Mouse (Mus musculus): Measurements from ENCODE around the gene Gbf1. TPM values are rescaled to one million over a fixed set of nuclear protein-coding genes. Genes with fewer than 3 reads are reported as not detected.

Gbf1 gene
- polyA plus RNA-seq, 1 experiment from 2014 or later, result 45.7 TPM

DNA sequence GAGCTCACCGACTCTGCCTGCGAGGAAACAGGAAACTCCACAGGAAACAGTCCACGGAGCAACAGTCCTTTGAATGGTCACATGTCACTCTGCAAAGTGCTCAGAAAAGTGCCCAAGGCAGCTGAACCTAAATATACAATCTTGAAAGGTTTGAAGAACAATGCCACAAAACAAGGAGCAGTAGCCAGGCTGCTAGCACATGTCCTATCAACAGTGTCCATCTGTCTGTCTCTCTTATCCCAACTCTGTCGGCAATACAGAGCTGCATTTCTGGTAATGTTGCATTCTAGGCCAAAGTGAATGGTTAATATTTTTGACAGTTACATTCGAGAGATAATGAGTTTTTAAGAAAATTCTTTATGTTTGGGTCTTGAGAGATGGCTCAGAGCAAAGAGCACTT, 90.1 kb downstream of the Gbf1 start:
- ATAC-seq (replicated peaks; ENCODE audit: insufficient number of reproducible peaks, low FRiP score, low TSS enrichment), result no peak
- no peak overlapping the region for H3K27ac ChIP-seq (ENCODE audit: low read depth, low read length)
- H3K36me3 ChIP-seq (ENCODE audit: control insufficient read depth, insufficient read depth, low read length), result peaks cover 7% of the 10 kb centered on the region; the same call in 1 of the 2 replicates
- H3K4me3 ChIP-seq (ENCODE audit: low read depth, low read length), result no peak overlapping the region
- 60% methylated on average over 5 of the region's 5 CpGs for WGBS (ENCODE audit: insufficient replicate concordance)
- no peaks in the 10 kb centered on the region; the same call in 1 of the 2 replicates for H3K4me1 ChIP-seq (ENCODE audit: control insufficient read depth, insufficient read depth, low read length)
- no peak overlapping the region for H3K9ac ChIP-seq (ENCODE audit: low read depth, low read length)
- H3K27me3 ChIP-seq (ENCODE audit: control insufficient read depth, insufficient read depth, low read length), result no peaks in the 10 kb centered on the region
- H3K4me2 ChIP-seq, result no peak overlapping the region
- H3K9me3 ChIP-seq (replicated peaks; ENCODE audit: control insufficient read depth, low read length), result no peaks in the 10 kb centered on the region

DNA sequence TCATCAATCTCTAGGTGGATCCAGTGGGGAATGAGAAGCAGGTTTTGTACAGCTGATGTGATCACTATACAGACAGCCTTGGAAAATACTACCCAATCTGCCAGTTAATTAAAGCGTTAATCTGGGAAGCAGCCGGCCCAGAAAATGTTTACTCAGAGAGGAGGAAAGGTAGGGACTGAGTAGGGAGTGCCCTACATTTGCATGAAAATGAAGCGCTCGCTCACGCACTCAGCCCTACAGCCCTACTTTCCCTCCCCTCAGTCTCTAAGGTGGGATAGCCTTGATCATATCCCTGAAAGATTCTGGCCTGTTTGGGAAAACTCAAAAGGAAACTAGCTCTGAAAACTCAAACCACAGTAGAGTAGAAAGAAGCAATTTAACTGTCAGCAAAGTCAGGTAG, 92.3 kb downstream of the Gbf1 start:
- no peak overlapping the region for H3K9ac ChIP-seq (ENCODE audit: low read depth, low read length)
- H3K9me3 ChIP-seq (replicated peaks; ENCODE audit: control insufficient read depth, low read length), result no peaks in the 10 kb centered on the region
- ATAC-seq (replicated peaks; ENCODE audit: insufficient number of reproducible peaks, low FRiP score, low TSS enrichment), result no peak
- H3K27ac ChIP-seq (ENCODE audit: low read depth, low read length), result no peak overlapping the region
- no peak overlapping the region for H3K4me2 ChIP-seq
- peaks cover 7% of the 10 kb centered on the region; the same call in 1 of the 2 replicates for H3K36me3 ChIP-seq (ENCODE audit: control insufficient read depth, insufficient read depth, low read length)
- WGBS (ENCODE audit: insufficient replicate concordance), result 57% methylated on average over 5 of the region's 5 CpGs
- H3K4me3 ChIP-seq (ENCODE audit: low read depth, low read length), result no peak overlapping the region
- H3K27me3 ChIP-seq (ENCODE audit: control insufficient read depth, insufficient read depth, low read length), result no peaks in the 10 kb centered on the region
- no peaks in the 10 kb centered on the region; the same call in 1 of the 2 replicates for H3K4me1 ChIP-seq (ENCODE audit: control insufficient read depth, insufficient read depth, low read length)

DNA sequence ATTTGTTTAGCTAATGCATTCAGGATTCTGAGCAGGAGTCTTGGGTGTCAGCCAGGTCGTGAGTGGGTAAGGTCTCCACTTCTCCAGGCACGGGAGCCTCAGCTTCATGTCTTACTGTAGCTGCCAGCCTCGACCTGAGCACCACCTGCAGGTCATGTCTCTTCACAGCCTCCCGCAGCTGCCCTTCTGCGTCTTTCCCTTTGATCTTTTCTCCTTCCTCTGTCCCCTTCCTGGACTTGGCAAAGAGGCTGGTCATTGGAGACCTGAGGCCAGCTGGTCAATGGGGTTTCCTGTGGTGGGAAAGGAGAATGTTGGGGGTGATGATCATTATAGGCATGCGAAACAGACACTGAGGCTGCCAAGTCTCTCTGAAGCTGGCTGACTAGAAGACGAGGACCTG, 96.7 kb downstream of the Gbf1 start:
- no peak for ATAC-seq (replicated peaks; ENCODE audit: insufficient number of reproducible peaks, low FRiP score, low TSS enrichment)
- 39% methylated on average over 7 of the region's 7 CpGs for WGBS (ENCODE audit: insufficient replicate concordance)
- Histone ChIP-seq H3K9me3 (replicated peaks; ENCODE audit: control insufficient read depth, low read length) (no peaks in the 10 kb centered on the region), H3K9ac (ENCODE audit: low read depth, low read length) (no peak overlapping the region), H3K27ac (ENCODE audit: low read depth, low read length) (no peak overlapping the region), H3K4me2 (no peak overlapping the region), H3K4me3 (ENCODE audit: low read depth, low read length) (no peak overlapping the region), H3K36me3 (ENCODE audit: control insufficient read depth, insufficient read depth, low read length) (peaks cover 7% of the 10 kb centered on the region; the same call in 1 of the 2 replicates), H3K27me3 (ENCODE audit: control insufficient read depth, insufficient read depth, low read length) (no peaks in the 10 kb centered on the region), H3K4me1 (ENCODE audit: control insufficient read depth, insufficient read depth, low read length) (no peaks in the 10 kb centered on the region; the same call in 1 of the 2 replicates)

DNA sequence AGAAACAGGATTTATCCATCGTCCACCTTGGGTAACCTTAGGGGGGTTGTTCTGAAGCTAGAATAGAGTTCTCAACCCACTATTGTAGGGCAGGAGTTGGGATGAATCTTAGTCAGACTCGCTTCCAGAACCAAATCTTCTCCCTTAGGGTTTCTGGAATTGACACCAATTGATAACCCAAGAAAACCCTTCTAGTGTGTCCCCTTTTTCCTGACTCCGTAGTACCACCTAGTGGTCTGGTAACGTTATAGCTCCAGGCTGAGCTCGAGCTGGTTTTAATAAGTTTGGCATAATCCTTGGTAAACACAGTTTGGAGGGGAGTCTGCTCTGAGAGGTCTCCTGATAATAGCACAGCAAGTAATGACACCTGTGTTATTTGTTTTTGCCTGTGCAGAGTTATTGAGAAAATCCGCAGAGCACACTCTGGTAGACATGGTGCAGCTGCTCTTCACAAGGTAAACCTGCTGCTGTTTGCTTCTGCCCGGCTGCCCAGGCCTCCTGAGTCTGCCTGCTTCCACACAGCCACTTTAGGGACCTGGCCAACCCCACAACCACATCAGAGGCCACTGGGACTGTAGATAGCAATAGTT, 101.9 kb downstream of the Gbf1 start:
- H3K4me3 ChIP-seq (ENCODE audit: low read depth, low read length), result no peak overlapping the region
- no peak for ATAC-seq (replicated peaks; ENCODE audit: insufficient number of reproducible peaks, low FRiP score, low TSS enrichment)
- peaks cover 6% of the 10 kb centered on the region; the same call in 1 of the 2 replicates for H3K36me3 ChIP-seq (ENCODE audit: control insufficient read depth, insufficient read depth, low read length)
- 40% methylated on average over 7 of the region's 7 CpGs for WGBS (ENCODE audit: insufficient replicate concordance)
- no peak overlapping the region for H3K9ac ChIP-seq (ENCODE audit: low read depth, low read length)
- H3K27ac ChIP-seq (ENCODE audit: low read depth, low read length), result no peak overlapping the region
- H3K4me2 ChIP-seq, result no peak overlapping the region
- no peaks in the 10 kb centered on the region; the same call in 1 of the 2 replicates for H3K4me1 ChIP-seq (ENCODE audit: control insufficient read depth, insufficient read depth, low read length)
- H3K27me3 ChIP-seq (ENCODE audit: control insufficient read depth, insufficient read depth, low read length), result no peaks in the 10 kb centered on the region
- H3K9me3 ChIP-seq (replicated peaks; ENCODE audit: control insufficient read depth, low read length), result no peaks in the 10 kb centered on the region

DNA sequence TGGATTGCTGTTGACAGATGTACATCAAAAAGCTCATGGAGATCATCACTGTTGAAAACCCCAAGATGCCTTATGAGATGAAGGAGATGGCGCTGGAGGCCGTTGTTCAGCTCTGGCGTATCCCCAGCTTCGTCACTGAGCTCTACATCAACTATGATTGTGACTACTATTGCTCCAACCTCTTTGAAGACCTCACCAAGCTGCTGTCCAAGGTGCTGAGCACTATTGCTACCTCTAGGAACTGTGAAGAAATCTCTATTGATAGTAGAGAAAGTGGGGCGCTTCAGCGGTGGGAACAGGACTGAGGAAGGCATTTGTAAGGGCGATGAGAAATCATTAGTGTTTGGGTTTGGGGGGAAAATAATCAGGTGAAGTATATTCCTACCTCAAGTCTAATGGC, 112.5 kb downstream of the Gbf1 start:
- ATAC-seq (replicated peaks; ENCODE audit: insufficient number of reproducible peaks, low FRiP score, low TSS enrichment), result no peak
- H3K36me3 ChIP-seq (ENCODE audit: control insufficient read depth, insufficient read depth, low read length), result peaks cover 52% of the 10 kb centered on the region
- no peaks in the 10 kb centered on the region for H3K9me3 ChIP-seq (replicated peaks; ENCODE audit: control insufficient read depth, low read length)
- no peak overlapping the region for H3K9ac ChIP-seq (ENCODE audit: low read depth, low read length)
- WGBS (ENCODE audit: insufficient replicate concordance), result 81% methylated on average over 7 of the region's 7 CpGs
- H3K4me1 ChIP-seq (ENCODE audit: control insufficient read depth, insufficient read depth, low read length), result no peaks in the 10 kb centered on the region
- H3K4me2 ChIP-seq, result no peak overlapping the region
- no peaks in the 10 kb centered on the region for H3K27me3 ChIP-seq (ENCODE audit: control insufficient read depth, insufficient read depth, low read length)
- H3K4me3 ChIP-seq (ENCODE audit: low read depth, low read length), result no peak overlapping the region
- no peak overlapping the region for H3K27ac ChIP-seq (ENCODE audit: low read depth, low read length)

DNA sequence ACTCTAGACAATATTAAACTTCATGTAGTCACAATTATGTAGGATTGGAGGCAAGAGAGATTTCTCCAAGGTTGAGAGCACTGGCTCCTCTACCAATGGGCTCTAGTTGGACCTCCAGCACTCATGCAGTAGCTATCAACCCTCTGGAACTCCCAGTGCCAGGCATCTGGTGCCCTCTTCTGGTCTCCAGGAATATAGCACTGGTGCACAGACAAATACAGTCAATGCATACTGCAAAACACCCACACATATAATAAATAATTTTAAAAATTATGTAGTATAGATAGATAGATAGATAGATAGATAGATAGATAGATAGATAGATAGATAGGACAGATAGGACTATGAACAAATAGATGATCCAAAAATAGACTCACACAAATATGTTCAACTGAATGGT, 123.0 kb downstream of the Gbf1 start:
- Histone ChIP-seq H3K4me3 (ENCODE audit: low read depth, low read length) (no peak overlapping the region), H3K9me3 (replicated peaks; ENCODE audit: control insufficient read depth, low read length) (no peaks in the 10 kb centered on the region), H3K9ac (ENCODE audit: low read depth, low read length) (no peak overlapping the region), H3K36me3 (ENCODE audit: control insufficient read depth, insufficient read depth, low read length) (peaks cover 50% of the 10 kb centered on the region), H3K27me3 (ENCODE audit: control insufficient read depth, insufficient read depth, low read length) (no peaks in the 10 kb centered on the region), H3K4me1 (ENCODE audit: control insufficient read depth, insufficient read depth, low read length) (no peaks in the 10 kb centered on the region), H3K4me2 (no peak overlapping the region), H3K27ac (ENCODE audit: low read depth, low read length) (no peak overlapping the region)
- ATAC-seq (replicated peaks; ENCODE audit: insufficient number of reproducible peaks, low FRiP score, low TSS enrichment), result no peak

DNA sequence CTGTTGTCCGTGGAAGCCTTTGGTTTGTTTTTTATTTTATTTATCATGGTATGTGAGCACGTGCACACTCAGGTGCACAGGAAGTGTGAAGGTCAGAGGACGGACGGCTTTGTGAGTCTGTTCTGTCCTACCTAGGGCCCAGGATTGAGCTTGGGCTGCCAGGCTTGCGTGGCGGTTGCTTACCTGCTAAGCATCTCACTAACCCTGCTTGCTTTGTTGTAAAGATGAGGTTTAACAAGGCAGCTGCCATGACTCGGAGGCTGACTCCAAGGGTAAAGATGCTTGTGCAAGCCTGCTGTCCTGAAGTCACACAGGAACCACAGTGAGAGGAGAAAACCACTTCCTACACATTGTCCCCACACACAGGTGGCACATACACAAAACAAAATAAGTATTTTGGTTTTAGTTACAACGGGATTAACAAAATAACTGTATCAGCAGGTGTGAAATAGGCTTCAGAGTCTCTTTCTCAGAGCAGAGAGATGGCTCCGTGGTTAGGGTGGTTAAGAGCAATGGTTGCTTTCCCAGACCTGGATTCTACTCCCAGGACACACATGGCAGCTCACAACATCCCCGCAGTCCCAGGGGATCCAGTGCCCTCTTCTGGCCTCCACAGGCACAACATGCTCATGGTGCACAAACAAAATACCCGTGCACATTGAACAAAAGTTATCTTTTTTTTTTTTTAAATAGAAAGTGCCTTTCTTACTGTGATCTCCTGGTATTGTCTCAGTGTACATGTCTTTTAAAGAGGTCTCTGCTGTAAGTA, 130.0 kb downstream of the Gbf1 start:
- Histone ChIP-seq H3K4me1 (ENCODE audit: control insufficient read depth, insufficient read depth, low read length) (no peaks in the 10 kb centered on the region), H3K4me2 (no peak overlapping the region), H3K27me3 (ENCODE audit: control insufficient read depth, insufficient read depth, low read length) (no peaks in the 10 kb centered on the region), H3K27ac (ENCODE audit: low read depth, low read length) (no peak overlapping the region), H3K4me3 (ENCODE audit: low read depth, low read length) (no peak overlapping the region), H3K9ac (ENCODE audit: low read depth, low read length) (no peak overlapping the region), H3K36me3 (ENCODE audit: control insufficient read depth, insufficient read depth, low read length) (peaks cover 56% of the 10 kb centered on the region), H3K9me3 (replicated peaks; ENCODE audit: control insufficient read depth, low read length) (no peaks in the 10 kb centered on the region)
- ATAC-seq (replicated peaks; ENCODE audit: insufficient number of reproducible peaks, low FRiP score, low TSS enrichment), result no peak
- WGBS (ENCODE audit: insufficient replicate concordance), result 90% methylated on average over 11 of the region's 11 CpGs

DNA sequence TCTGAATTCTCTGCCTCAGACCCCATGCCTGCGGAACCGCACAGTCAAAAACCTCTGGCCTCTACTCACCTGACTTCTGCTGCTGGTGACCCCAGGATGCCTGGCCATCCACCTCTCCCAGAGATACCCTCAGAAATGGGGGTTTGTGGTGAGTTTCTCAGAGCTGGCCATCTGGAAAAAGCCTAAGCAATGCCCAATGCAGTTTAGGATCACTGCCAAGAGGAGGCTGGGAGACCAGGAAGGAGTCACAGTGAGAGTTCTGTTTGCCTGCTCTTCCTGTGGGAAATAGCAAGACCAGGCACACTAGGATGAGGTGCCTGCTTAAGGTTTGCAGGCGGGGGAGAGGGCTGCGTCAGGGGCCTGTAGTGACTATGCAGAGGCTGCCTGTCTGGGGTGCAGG, 132.4 kb downstream of the Gbf1 start:
- Histone ChIP-seq H3K4me1 (ENCODE audit: control insufficient read depth, insufficient read depth, low read length) (no peaks in the 10 kb centered on the region), H3K27me3 (ENCODE audit: control insufficient read depth, insufficient read depth, low read length) (no peaks in the 10 kb centered on the region), H3K9me3 (replicated peaks; ENCODE audit: control insufficient read depth, low read length) (no peaks in the 10 kb centered on the region), H3K27ac (ENCODE audit: low read depth, low read length) (no peak overlapping the region), H3K36me3 (ENCODE audit: control insufficient read depth, insufficient read depth, low read length) (peaks cover 46% of the 10 kb centered on the region), H3K4me2 (no peak overlapping the region), H3K4me3 (ENCODE audit: low read depth, low read length) (no peak overlapping the region), H3K9ac (ENCODE audit: low read depth, low read length) (no peak overlapping the region)
- WGBS (ENCODE audit: insufficient replicate concordance), result 93% methylated on average over 4 of the region's 4 CpGs
- no peak for ATAC-seq (replicated peaks; ENCODE audit: insufficient number of reproducible peaks, low FRiP score, low TSS enrichment)

DNA sequence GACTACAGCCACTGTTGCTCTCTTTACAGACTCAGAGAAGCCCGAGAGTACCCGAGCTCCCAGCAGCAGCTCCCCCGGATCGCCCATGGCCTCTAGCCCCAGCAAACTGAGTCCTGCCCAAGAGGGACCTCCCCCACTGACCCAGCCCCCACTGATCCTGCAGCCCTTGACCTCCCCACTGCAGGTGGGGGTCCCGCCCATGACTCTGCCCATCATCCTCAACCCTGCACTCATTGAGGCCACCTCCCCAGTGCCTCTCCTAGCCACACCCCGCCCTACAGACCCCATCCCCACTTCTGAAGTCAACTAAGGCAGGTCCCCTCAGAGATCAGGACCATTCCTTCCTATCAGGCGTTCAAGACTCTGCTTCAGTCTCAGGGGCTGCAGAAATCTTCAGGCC, 133.3 kb downstream of the Gbf1 start:
- Histone ChIP-seq H3K27me3 (ENCODE audit: control insufficient read depth, insufficient read depth, low read length) (no peaks in the 10 kb centered on the region), H3K36me3 (ENCODE audit: control insufficient read depth, insufficient read depth, low read length) (peaks cover 40% of the 10 kb centered on the region), H3K9me3 (replicated peaks; ENCODE audit: control insufficient read depth, low read length) (no peaks in the 10 kb centered on the region), H3K27ac (ENCODE audit: low read depth, low read length) (no peak overlapping the region), H3K4me2 (no peak overlapping the region), H3K4me1 (ENCODE audit: control insufficient read depth, insufficient read depth, low read length) (no peaks in the 10 kb centered on the region), H3K9ac (ENCODE audit: low read depth, low read length) (no peak overlapping the region), H3K4me3 (ENCODE audit: low read depth, low read length) (no peak overlapping the region)
- whole genome bisulfite sequencing (ENCODE audit: insufficient replicate concordance), result 85% methylated on average over 7 of the region's 7 CpGs
- ATAC-seq (replicated peaks; ENCODE audit: insufficient number of reproducible peaks, low FRiP score, low TSS enrichment), result no peak

All from heart, embryonic 11.5 days (tissue).